Mouse (Mus musculus) megakaryocyte progenitor cell, adult 5-6 weeks (primary cell): ENCODE data around the gene Sparcl1. TPM values are rescaled to one million over a fixed set of nuclear protein-coding genes. Genes with fewer than 3 reads are reported as not detected.
A peak's percentile ranks its signal among the peaks of the same experiment; 100 is the strongest.

Experiments used
- ATAC-seq: replicated peaks from 2 replicates; pipeline ENCODE4 v1.8.0; 2016; ENCODE audit warnings: mild to moderate bottlenecking, moderate TSS enrichment, inconsistent platforms; ENCODE audit not compliant: poor library complexity
- total RNA-seq, 2 experiments: library from RNA; stranded (forward) in 1 of 2; stranded (reverse) in 1 of 2; fragments of 157-497, 149-512 nt in 1 of 2; fragments of 200-1000 nt in 1 of 2; gene quantifications; 2 replicates each; pipeline versions ENCODE4 v1.2.3 to v1.2.4; 2015 to 2017

The Sparcl1 gene
- total RNA-seq, 2 experiments from 2014 or later = not detected

- ATAC-seq = peak; percentile 91
Observed at GRCm38 (mm10) chr5:104068751-104069150, 44.8 kb downstream of the Sparcl1 start.

GRCm38 (mm10) chr5:104062773-104063551 is 50.6 kb downstream of the Sparcl1 start:
- peak; percentile 78 for ATAC-seq

GRCm38 (mm10) chr5:104061936-104062772 is 51.4 kb downstream of the Sparcl1 start:
- ATAC-seq = peak; percentile 26

GRCm38 (mm10) chr5:104060429-104060828 is 53.1 kb downstream of the Sparcl1 start:
- no peak for ATAC-seq

GRCm38 (mm10) chr5:104059628-104060027 is 53.9 kb downstream of the Sparcl1 start:
- no peak for ATAC-seq

- peak; percentile 43 for ATAC-seq
Observed at GRCm38 (mm10) chr5:104058021-104058420, 55.5 kb downstream of the Sparcl1 start.

GRCm38 (mm10) chr5:104056295-104056694 is 57.2 kb downstream of the Sparcl1 start:
- ATAC-seq = no peak

GRCm38 (mm10) chr5:104055816-104056215 is 57.7 kb downstream of the Sparcl1 start:
- no peak for ATAC-seq

- peak; percentile 69 for ATAC-seq
Observed at GRCm38 (mm10) chr5:104054938-104055337, 58.6 kb downstream of the Sparcl1 start.

- peak; percentile 74 for ATAC-seq
Observed at GRCm38 (mm10) chr5:104052956-104053355, 60.6 kb downstream of the Sparcl1 start.

- ATAC-seq = no peak
Observed at GRCm38 (mm10) chr5:104048139-104048538, 65.4 kb downstream of the Sparcl1 start.

- ATAC-seq = peak; percentile 3
Observed at GRCm38 (mm10) chr5:104047200-104048105, 66.1 kb downstream of the Sparcl1 start.

GRCm38 (mm10) chr5:104046256-104047199 is 67.0 kb downstream of the Sparcl1 start, which contains the start of gene Nudt9:
Gene Nudt9, plus strand, starts transcription at chr5:104046306.
- peak; percentile 90 for ATAC-seq

- no peak for ATAC-seq
Observed at GRCm38 (mm10) chr5:104043704-104044103, 69.8 kb downstream of the Sparcl1 start.

- ATAC-seq = no peak
Observed at GRCm38 (mm10) chr5:104042906-104043305, 70.6 kb downstream of the Sparcl1 start.

GRCm38 (mm10) chr5:104039154-104039932 is 74.2 kb downstream of the Sparcl1 start:
- peak; percentile 72 for ATAC-seq

GRCm38 (mm10) chr5:104036686-104037085 is 76.8 kb downstream of the Sparcl1 start:
- no peak for ATAC-seq

- ATAC-seq = no peak
Observed at GRCm38 (mm10) chr5:104035824-104036223, 77.7 kb downstream of the Sparcl1 start.

GRCm38 (mm10) chr5:104035066-104035465 is 78.5 kb downstream of the Sparcl1 start:
- ATAC-seq = no peak
